In the genomic region with DNA sequence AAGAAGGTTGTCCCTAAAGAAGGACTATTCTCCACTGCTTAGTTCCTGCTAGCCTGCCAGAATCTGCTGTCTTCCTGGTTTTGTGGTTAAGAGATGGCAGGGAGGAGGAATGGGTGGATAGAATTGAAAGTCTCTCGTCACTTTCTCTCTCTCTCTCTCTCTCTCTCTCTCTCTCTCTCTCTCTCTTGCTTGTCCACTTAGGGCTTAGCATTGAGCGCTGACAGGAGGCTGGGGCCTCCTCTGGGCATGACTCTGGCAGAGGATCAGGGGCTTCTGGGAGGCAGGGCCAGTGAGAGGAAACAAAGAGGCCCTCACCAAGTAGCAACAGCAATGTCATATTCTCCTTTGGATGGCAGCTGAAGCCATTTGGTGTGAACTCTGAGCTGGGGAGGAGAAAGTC, we compare ENCODE assay signal across 16 mouse cellular contexts.
A peak's percentile ranks its signal among the peaks of the same experiment; 100 is the strongest.
DNase-seq lines count a peak whose midpoint lies in the region; ATAC-seq and TF ChIP-seq lines count a peak whose summit lies in the region.
"Had no signal": no experiment of that assay in that cellular context is flagged by ENCODE, and none has a peak within 500 bp of the region (broad histone marks: within the 10 kb centered on the region; RNA-seq: fewer than 3 reads in every experiment).

No protein-coding gene starts in this region.

- no peak for ATAC-seq in heart, embryonic 11.5 days (replicated peaks; ENCODE audit: insufficient number of reproducible peaks, low FRiP score, low TSS enrichment)
- no peak for ATAC-seq in liver, embryonic 14.5 days (ENCODE audit: insufficient read depth)
- ATAC-seq in forebrain, embryonic 12.5 days (ENCODE audit: low FRiP score) = no peak
- ATAC-seq: forebrain, embryonic 15.5 days; Patski had no signal

- peaks cover 40% of the 10 kb centered on the region for H3K4me1 ChIP-seq in heart, embryonic 11.5 days (ENCODE audit: control insufficient read depth, insufficient read depth, low read length)
- peaks cover 1% of the 10 kb centered on the region; the same call in 1 of the 2 replicates for H3K4me1 ChIP-seq in bone marrow, adult 2 months (ENCODE audit: control insufficient read depth, insufficient read depth, low read length)
- peaks cover 31% of the 10 kb centered on the region in 2 experiments for H3K4me1 ChIP-seq in liver, embryonic 14.5 days (replicated peaks; ENCODE audit: control insufficient read depth in 2 of 2, insufficient read depth in 2 of 2, low read length in 1 of 2)
- 0 out of 2 replicates have a peak, but pooled peaks cover 2% of the 10 kb centered on the region for H3K4me1 ChIP-seq in forebrain, embryonic 12.5 days
- H3K4me1 ChIP-seq: limb, embryonic 15.5 days had no signal

- TF ChIP-seq POLR2A in bone marrow, adult 2 months (IDR thresholded peaks at IDR 0.05; ENCODE audit: borderline replicate concordance, control insufficient read depth, low read depth, low read length) = no peak

- H3K27ac ChIP-seq in heart, embryonic 11.5 days (ENCODE audit: low read depth, low read length) = peak overlapping the region; percentile 30; the same call in 1 of the 2 replicates
- peak overlapping the region; percentile 36; the same call in 1 of the 2 replicates for H3K27ac ChIP-seq in layer of hippocampus, adult 2 months
- H3K27ac ChIP-seq in bone marrow, adult 2 months (ENCODE audit: control insufficient read depth, insufficient read depth, low read depth, low read length, poor library complexity) = peak overlapping the region; percentile 75
- peak overlapping the region; percentile 33; the same call in 1 of the 2 replicates for H3K27ac ChIP-seq in liver, embryonic 14.5 days
- H3K27ac ChIP-seq in forebrain, embryonic 12.5 days = no peak overlapping the region
- H3K27ac ChIP-seq: forebrain, embryonic 15.5 days; hindbrain, embryonic 15.5 days; limb, embryonic 15.5 days had no signal

- no peak for TF ChIP-seq EP300 in liver, embryonic 14.5 days (IDR thresholded peaks at IDR 0.05; ENCODE audit: low read depth)

- no peaks in the 10 kb centered on the region for H3K9me3 ChIP-seq in heart, embryonic 11.5 days (replicated peaks; ENCODE audit: control insufficient read depth, low read length)
- H3K9me3 ChIP-seq in liver, embryonic 14.5 days (ENCODE audit: control insufficient read depth, low read length) = no peaks in the 10 kb centered on the region
- H3K9me3 ChIP-seq in forebrain, embryonic 12.5 days = no peaks in the 10 kb centered on the region
- H3K9me3 ChIP-seq: forebrain, embryonic 15.5 days; hindbrain, embryonic 15.5 days; limb, embryonic 15.5 days had no signal

- no peak overlapping the region for H3K4me3 ChIP-seq in heart, embryonic 11.5 days (ENCODE audit: low read depth, low read length)
- no peak overlapping the region for H3K4me3 ChIP-seq in layer of hippocampus, adult 2 months
- no peak overlapping the region for H3K4me3 ChIP-seq in bone marrow, adult 2 months (replicated peaks; ENCODE audit: control insufficient read depth, low read depth, low read length)
- H3K4me3 ChIP-seq in liver, embryonic 14.5 days (ENCODE audit: insufficient read depth in 1 of 2, low read depth in 2 of 2, low read length in 2 of 2) = no peak overlapping the region
- H3K4me3 ChIP-seq in forebrain, embryonic 12.5 days (replicated peaks) = no peak overlapping the region
- H3K4me3 ChIP-seq: forebrain, embryonic 15.5 days; hindbrain, embryonic 15.5 days; limb, embryonic 15.5 days had no signal

- 22% methylated on average over 2 of the region's 2 CpGs for WGBS in heart, embryonic 11.5 days (ENCODE audit: insufficient replicate concordance)
- 25% methylated on average over 2 of the region's 2 CpGs for WGBS in bone marrow, adult 2 months
- WGBS in liver, embryonic 14.5 days (ENCODE audit: insufficient replicate concordance) = 37% methylated on average over 2 of the region's 2 CpGs
- WGBS in forebrain, embryonic 12.5 days = 32% methylated on average over 2 of the region's 2 CpGs

- H3K27me3 ChIP-seq in heart, embryonic 11.5 days (ENCODE audit: control insufficient read depth, insufficient read depth, low read length) = no peaks in the 10 kb centered on the region
- no peaks in the 10 kb centered on the region for H3K27me3 ChIP-seq in liver, embryonic 14.5 days (ENCODE audit: control insufficient read depth, insufficient read depth, low read length)
- no peaks in the 10 kb centered on the region for H3K27me3 ChIP-seq in forebrain, embryonic 12.5 days
- H3K27me3 ChIP-seq: forebrain, embryonic 15.5 days; hindbrain, embryonic 15.5 days; limb, embryonic 15.5 days had no signal

- no peak overlapping the region for H3K9ac ChIP-seq in heart, embryonic 11.5 days (ENCODE audit: low read depth, low read length)
- H3K9ac ChIP-seq in liver, embryonic 14.5 days (replicated peaks) = 0 out of 2 replicates have a peak overlapping the region, but pooled peaks have one; percentile 7
- H3K9ac ChIP-seq in forebrain, embryonic 12.5 days = no peak overlapping the region
- H3K9ac ChIP-seq: forebrain, embryonic 15.5 days; hindbrain, embryonic 15.5 days; limb, embryonic 15.5 days had no signal

- no peak for TF ChIP-seq CTCF in layer of hippocampus, adult 2 months (conservative IDR thresholded peaks at IDR 0.05)
- TF ChIP-seq CTCF in bone marrow, adult 2 months (IDR thresholded peaks at IDR 0.05; ENCODE audit: control insufficient read depth, insufficient read depth, low read length) = no peak
- TF ChIP-seq CTCF in liver, embryonic 14.5 days (IDR thresholded peaks at IDR 0.05; ENCODE audit: low read depth) = no peak

- DNase-seq in heart, adult 8-10 months (ENCODE audit: low spot score) = no peak
- DNase-seq in layer of hippocampus, adult 2 months (ENCODE audit: low spot score in 2 of 2) = no peak
- DNase-seq in layer of hippocampus, adult 9-10 months (ENCODE audit: low spot score) = no peak
- no peak for DNase-seq in liver, embryonic 14.5 days (ENCODE audit: low read depth in 3 of 3, low spot score in 3 of 3)
- no peak for DNase-seq in layer of hippocampus, postnatal 10 days (ENCODE audit: low spot score in 2 of 2)
- DNase-seq: adrenal gland, postnatal 36 days; B cell, adult 2 months; kidney, adult 18-20 months; right cerebral cortex, postnatal 14 days had no signal

- no peaks in the 10 kb centered on the region for H3K36me3 ChIP-seq in heart, embryonic 11.5 days (ENCODE audit: control insufficient read depth, insufficient read depth, low read length)
- H3K36me3 ChIP-seq in liver, embryonic 14.5 days (replicated peaks; ENCODE audit: control insufficient read depth, insufficient read depth, low read depth) = no peaks in the 10 kb centered on the region
- no peaks in the 10 kb centered on the region for H3K36me3 ChIP-seq in forebrain, embryonic 12.5 days (replicated peaks)
- H3K36me3 ChIP-seq: forebrain, embryonic 15.5 days; hindbrain, embryonic 15.5 days; limb, embryonic 15.5 days had no signal

- H3K4me2 ChIP-seq in heart, embryonic 11.5 days = no peak overlapping the region
- H3K4me2 ChIP-seq in liver, embryonic 14.5 days (ENCODE audit: low read depth) = peak overlapping the region; percentile 7
- no peak overlapping the region for H3K4me2 ChIP-seq in forebrain, embryonic 12.5 days
- H3K4me2 ChIP-seq: forebrain, embryonic 15.5 days; hindbrain, embryonic 15.5 days; limb, embryonic 15.5 days had no signal
